Mouse (Mus musculus) MEL (cell line): ENCODE measurements around the gene Ascc2. TPM values are rescaled to one million over a fixed set of nuclear protein-coding genes. Genes with fewer than 3 reads are reported as not detected.

ENCODE experiments used
- DNase-seq: peaks from one replicate; pipeline ENCODE4 v3.0.0; 2011; ENCODE audit warnings: low read depth, low spot score
- H3K27ac ChIP-seq: 2 replicates; pipeline ENCODE4 v1.5.1; 2012; ENCODE audit warnings: low read depth, mild to moderate bottlenecking, control low read depth, low read length, moderate library complexity; ENCODE audit not compliant: control insufficient read depth
- H3K27me3 ChIP-seq, 2 experiments: fragments of 150-350 bp in 1 of 2; sonication (generic) in 1 of 2; 2 replicates each; pipeline ENCODE4 v1.6.1; 2012; ENCODE audit warnings: low read length in 2 of 2, mild to moderate bottlenecking in 2 of 2, improper control_type of control experiment in 1 of 2, moderate library complexity in 1 of 2; ENCODE audit not compliant: insufficient read depth in 2 of 2, control insufficient read depth in 1 of 2
- H3K36me3 ChIP-seq, 2 experiments: 2 replicates each; pipeline ENCODE4 v1.6.1; 2012 to 2014; ENCODE audit warnings: low read length in 2 of 2, improper control_type of control experiment in 1 of 2, inconsistent platforms in 1 of 2, mild to moderate bottlenecking in 1 of 2; ENCODE audit not compliant: insufficient read depth in 2 of 2, control insufficient read depth in 1 of 2
- H3K4me1 ChIP-seq, 2 experiments: fragments of 150-350 bp in 1 of 2; sonication (generic) in 1 of 2; 2 replicates each; pipeline ENCODE4 v1.6.1; 2012; ENCODE audit warnings: low read length in 2 of 2, improper control_type of control experiment in 1 of 2, mild to moderate bottlenecking in 1 of 2; ENCODE audit not compliant: insufficient read depth in 2 of 2, control insufficient read depth in 1 of 2
- H3K4me3 ChIP-seq, 2 experiments: fragments of 150-350 bp in 1 of 2; sonication (generic) in 1 of 2; 2 replicates each; pipeline ENCODE4 v1.5.1; 2012; ENCODE audit warnings: low read depth in 2 of 2, low read length in 2 of 2, mild to moderate bottlenecking in 2 of 2, moderate library complexity in 2 of 2, control low read depth in 1 of 2, improper control_type of control experiment in 1 of 2; ENCODE audit not compliant: control insufficient read depth in 1 of 2, insufficient read depth in 1 of 2
- H3K79me2 ChIP-seq: 2 replicates; pipeline ENCODE4 v1.6.1; 2012; ENCODE audit warnings: mild to moderate bottlenecking, low read length, moderate library complexity; ENCODE audit not compliant: control insufficient read depth, poor library complexity, insufficient read depth
- H3K9ac ChIP-seq: 2 replicates; pipeline ENCODE4 v1.6.1; 2012; ENCODE audit warnings: low read depth, mild to moderate bottlenecking, control low read depth, low read length, moderate library complexity; ENCODE audit not compliant: control insufficient read depth, poor library complexity, severe bottlenecking
- H3K9me3 ChIP-seq: fragments of 150-350 bp; sonication (generic); replicated peaks from 2 replicates; pipeline ENCODE4 v1.6.1; 2012; ENCODE audit warnings: mild to moderate bottlenecking, low read length, improper control_type of control experiment, moderate library complexity; ENCODE audit not compliant: insufficient read depth
- CHD1 ChIP-seq: IDR thresholded peaks from 2 replicates; pipeline ENCODE4 v1.6.1; 2012; ENCODE audit warnings: low read depth, mild to moderate bottlenecking, inconsistent platforms, low read length, improper control_type of control experiment
- E2F4 ChIP-seq: IDR thresholded peaks from 2 replicates; pipeline ENCODE4 v1.6.1; 2011; ENCODE audit warnings: low read depth, low read length, improper control_type of control experiment, borderline replicate concordance
- EP300 ChIP-seq, 2 experiments: IDR thresholded peaks; 2 replicates each; pipeline ENCODE4 v1.6.1; 2011; ENCODE audit warnings: improper control_type of control experiment in 2 of 2, low read length in 2 of 2, low read depth in 1 of 2, mild to moderate bottlenecking in 1 of 2
- GATA1 ChIP-seq: IDR thresholded peaks from 2 replicates; pipeline ENCODE4 v1.6.1; 2011; ENCODE audit warnings: low read depth, low read length, improper control_type of control experiment
- HCFC1 ChIP-seq: IDR thresholded peaks from 2 replicates; pipeline ENCODE4 v1.6.1; 2012; ENCODE audit warnings: low read depth, mild to moderate bottlenecking, inconsistent platforms, low read length, improper control_type of control experiment, moderate library complexity
- MAFK ChIP-seq: IDR thresholded peaks from 2 replicates; pipeline ENCODE4 v1.6.1; 2011; ENCODE audit warnings: low read depth, mild to moderate bottlenecking, low read length, improper control_type of control experiment, borderline replicate concordance
- MAX ChIP-seq: IDR thresholded peaks from 2 replicates; pipeline ENCODE4 v1.6.1; 2011; ENCODE audit warnings: low read length, improper control_type of control experiment
- MEF2A ChIP-seq: IDR thresholded peaks from 2 replicates; pipeline ENCODE4 v1.6.1; 2014; ENCODE audit warnings: low read depth, mild to moderate bottlenecking, inconsistent platforms, low read length, improper control_type of control experiment; ENCODE audit not compliant: poor library complexity, insufficient replicate concordance, severe bottlenecking; ENCODE audit errors: extremely low read depth
- MXI1 ChIP-seq: IDR thresholded peaks from 2 replicates; pipeline ENCODE4 v1.6.1; 2011; ENCODE audit warnings: mild to moderate bottlenecking, low read depth, low read length, improper control_type of control experiment
- MYB ChIP-seq: IDR thresholded peaks from 2 replicates; pipeline ENCODE4 v1.6.1; 2011; ENCODE audit warnings: mild to moderate bottlenecking, low read depth, low read length, improper control_type of control experiment
- MYC ChIP-seq: IDR thresholded peaks from 2 replicates; pipeline ENCODE4 v1.6.1; 2011; ENCODE audit warnings: low read depth, mild to moderate bottlenecking, low read length, improper control_type of control experiment, moderate library complexity
- NELFE ChIP-seq: IDR thresholded peaks from 2 replicates; pipeline ENCODE4 v1.6.1; 2011; ENCODE audit warnings: low read depth, low read length, improper control_type of control experiment
- POLR2A ChIP-seq, 2 experiments: IDR thresholded peaks; 2 replicates each; pipeline ENCODE4 v1.6.1; 2011 to 2012; ENCODE audit warnings: low read length in 2 of 2, mild to moderate bottlenecking in 2 of 2, control low read depth in 1 of 2, improper control_type of control experiment in 1 of 2, low read depth in 1 of 2, moderate library complexity in 1 of 2; ENCODE audit not compliant: control insufficient read depth in 1 of 2, insufficient read depth in 1 of 2, poor library complexity in 1 of 2
- POLR2AphosphoS2 ChIP-seq: IDR thresholded peaks from 2 replicates; pipeline ENCODE4 v1.6.1; 2011; ENCODE audit warnings: low read length, improper control_type of control experiment
- POLR2AphosphoS5 ChIP-seq: IDR thresholded peaks from 2 replicates; pipeline ENCODE4 v1.6.1; 2012; ENCODE audit warnings: low read depth, borderline replicate concordance, mild to moderate bottlenecking, inconsistent platforms, low read length, moderate library complexity, mixed read lengths
- RAD21 ChIP-seq: IDR thresholded peaks from 2 replicates; pipeline ENCODE4 v1.6.1; 2011; ENCODE audit warnings: mild to moderate bottlenecking, low read depth, low read length, improper control_type of control experiment
- RCOR1 ChIP-seq: IDR thresholded peaks from 2 replicates; pipeline ENCODE4 v1.6.1; 2012; ENCODE audit warnings: low read depth, mild to moderate bottlenecking, inconsistent platforms, low read length, improper control_type of control experiment
- SMC3 ChIP-seq: IDR thresholded peaks from 2 replicates; pipeline ENCODE4 v1.6.1; 2011; ENCODE audit warnings: low read depth, low read length, improper control_type of control experiment
- TBP ChIP-seq: IDR thresholded peaks from 2 replicates; pipeline ENCODE4 v1.8.0; 2011; ENCODE audit warnings: low read depth, low read length, improper control_type of control experiment
- TCF12 ChIP-seq: IDR thresholded peaks from 2 replicates; pipeline ENCODE4 v1.6.1; 2014; ENCODE audit warnings: low read depth, mild to moderate bottlenecking, inconsistent platforms, low read length, improper control_type of control experiment, moderate library complexity
- UBTF ChIP-seq: IDR thresholded peaks from 2 replicates; pipeline ENCODE4 v1.6.1; 2012; ENCODE audit warnings: low read depth, mild to moderate bottlenecking, inconsistent platforms, low read length, improper control_type of control experiment, moderate library complexity, borderline replicate concordance; ENCODE audit not compliant: insufficient read depth
- USF2 ChIP-seq, 2 experiments: IDR thresholded peaks; 2 replicates each; pipeline ENCODE4 v1.6.1; 2011 to 2012; ENCODE audit warnings: improper control_type of control experiment in 2 of 2, low read length in 2 of 2, borderline replicate concordance in 1 of 2, inconsistent platforms in 1 of 2, low read depth in 1 of 2, mild to moderate bottlenecking in 1 of 2; ENCODE audit not compliant: insufficient read depth in 1 of 2
- polyA plus RNA-seq, 2 experiments: library from polyadenylated mRNA; stranded (reverse) in 1 of 2; unstranded in 1 of 2; fragments of >175 nt in 1 of 2; fragments of >200 nt in 1 of 2; gene quantifications; 2 replicates each; pipeline versions ENCODE4 v1.2.1 to v1.2.4; 2012; ENCODE audit warnings: low replicate concordance in 2 of 2, low read depth in 1 of 2; ENCODE audit not compliant: insufficient read length in 2 of 2, insufficient read depth in 1 of 2, missing spikeins in 1 of 2
- total RNA-seq: library from RNA; depleted of rRNA; stranded (reverse); fragments of 300-350 nt; gene quantifications from 2 replicates; pipeline ENCODE4 v1.2.3, GENCODE M21; 2012

The Ascc2 gene
- total and polyA plus RNA-seq, 3 experiments, result 27.5 to 98.2 (median 43.5) TPM

GRCm38 (mm10) chr11:4629861-4630280, 7.7 kb upstream of the Ascc2 start (continued):
- no peak for TF ChIP-seq TBP
- no peak for TF ChIP-seq SMC3
- TF ChIP-seq MAX, result no peak
- TF ChIP-seq MXI1, result no peak
- no peak for TF ChIP-seq MAFK

- Histone ChIP-seq H3K4me1 (peaks cover 6 to 16% of the 10 kb centered on the region in 2 experiments), H3K27ac (no peak overlapping the region), H3K9ac (no peak overlapping the region), H3K27me3 (peaks cover 23 to 30% of the 10 kb centered on the region in 2 experiments), H3K9me3 (no peaks in the 10 kb centered on the region), H3K79me2 (peaks cover 6% of the 10 kb centered on the region), H3K36me3 (peaks cover 0 to 5% of the 10 kb centered on the region in 2 experiments; a peak in 1 of 4 replicates), H3K4me3 (no peak overlapping the region)
- TF ChIP-seq EP300 (IDR thresholded peaks at IDR 0.05; ENCODE audit: low read depth in 1 of 2, low read length in 2 of 2) (no peak), RCOR1 (no peak), CHD1 (no peak), E2F4 (no peak), POLR2AphosphoS5 (no peak), TCF12 (no peak), USF2 (IDR thresholded peaks at IDR 0.05; ENCODE audit: borderline replicate concordance in 1 of 2, insufficient read depth in 1 of 2, low read depth in 1 of 2, low read length in 2 of 2) (no peak), RAD21 (no peak), MEF2A (no peak), UBTF (no peak), MYB (no peak), POLR2A (IDR thresholded peaks at IDR 0.05; ENCODE audit: control insufficient read depth in 1 of 2, insufficient read depth in 1 of 2, low read depth in 1 of 2, low read length in 2 of 2, poor library complexity in 1 of 2) (no peak), POLR2AphosphoS2 (no peak), HCFC1 (no peak)
- no peak for DNase-seq
These were observed 4.1 kb upstream of the Ascc2 start for GRCm38 (mm10) chr11:4633420-4633819.

- no peak overlapping the region for H3K9ac ChIP-seq
- peaks cover 20 to 23% of the 10 kb centered on the region in 2 experiments for H3K27me3 ChIP-seq
- H3K9me3 ChIP-seq, result no peaks in the 10 kb centered on the region
- DNase-seq, result peak; percentile 28
- peaks cover 15% of the 10 kb centered on the region for H3K79me2 ChIP-seq
- H3K36me3 ChIP-seq, result peaks cover 0 to 14% of the 10 kb centered on the region in 2 experiments; a peak in 2 of 4 replicates
- no peak overlapping the region for H3K4me3 ChIP-seq
- peaks cover 10 to 22% of the 10 kb centered on the region in 2 experiments for H3K4me1 ChIP-seq
- H3K27ac ChIP-seq, result no peak overlapping the region
- TF ChIP-seq EP300 (IDR thresholded peaks at IDR 0.05; ENCODE audit: low read depth in 1 of 2, low read length in 2 of 2), result peak; percentile 33 to 52
- 0 out of 2 replicates have a peak, but pooled peaks have one; percentile 20 for TF ChIP-seq MXI1
- TF ChIP-seq TCF12, result 0 out of 2 replicates have a peak, but pooled peaks have one; percentile 44
- no peak for TF ChIP-seq MYC
- TF ChIP-seq RCOR1, result 0 out of 2 replicates have a peak, but pooled peaks have one; percentile 34
- TF ChIP-seq GATA1, result peak; percentile 59
- TF ChIP-seq NELFE, result no peak
These were observed 3.2 kb upstream of the Ascc2 start for GRCm38 (mm10) chr11:4634395-4634794.
